23 mouse cellular contexts compared by ENCODE assay signal in genomic region chr4:136121844-136122468, GRCm38 (mm10). TPM values are rescaled to one million over a fixed set of nuclear protein-coding genes. Genes with fewer than 3 reads are reported as not detected.
"Had no signal": no experiment of that assay in that cellular context is flagged by ENCODE, and none has a peak within 500 bp of the region (broad histone marks: within the 10 kb centered on the region; RNA-seq: fewer than 3 reads in every experiment).

No protein-coding gene starts in this region.

- H3K36me3 ChIP-seq: heart, embryonic 10.5 days; heart, embryonic 12.5 days; hindbrain, embryonic 13.5 days; hindbrain, embryonic 15.5 days; kidney, embryonic 15.5 days; limb, embryonic 13.5 days; limb, embryonic 15.5 days; liver, embryonic 12.5 days had no signal

- H3K4me1 ChIP-seq: hindbrain, embryonic 13.5 days; hindbrain, embryonic 15.5 days had no signal

- H3K9me3 ChIP-seq: heart, embryonic 10.5 days; heart, embryonic 12.5 days; hindbrain, embryonic 13.5 days; hindbrain, embryonic 15.5 days; kidney, embryonic 15.5 days; limb, embryonic 13.5 days; limb, embryonic 15.5 days; liver, embryonic 12.5 days had no signal

- H3K27ac ChIP-seq: hindbrain, embryonic 13.5 days; hindbrain, embryonic 15.5 days; hindbrain, postnatal 0 days; limb, embryonic 15.5 days; liver, embryonic 12.5 days; liver, embryonic 14.5 days had no signal

- H3K27me3 ChIP-seq: heart, embryonic 12.5 days; hindbrain, embryonic 13.5 days; hindbrain, embryonic 15.5 days; kidney, embryonic 15.5 days; limb, embryonic 13.5 days; limb, embryonic 15.5 days had no signal

- H3K9ac ChIP-seq: heart, embryonic 12.5 days; hindbrain, embryonic 13.5 days; hindbrain, embryonic 15.5 days; kidney, embryonic 15.5 days; limb, embryonic 13.5 days; limb, embryonic 15.5 days; liver, embryonic 12.5 days; liver, embryonic 14.5 days had no signal

- H3K4me2 ChIP-seq: heart, embryonic 12.5 days; hindbrain, embryonic 13.5 days; hindbrain, embryonic 15.5 days; kidney, embryonic 15.5 days; limb, embryonic 13.5 days; limb, embryonic 15.5 days; liver, embryonic 12.5 days had no signal

- ATAC-seq: hindbrain, postnatal 0 days; liver, embryonic 12.5 days had no signal

- DNase-seq: gastrocnemius, postnatal 14 days; heart, adult 18-20 months; heart, postnatal 10 days; heart, postnatal 36 days; kidney, adult 11 months; kidney, adult 2 months; kidney, adult 9 months; kidney, postnatal 14 days; kidney, postnatal 36 days; layer of hippocampus, adult 9-11 months; layer of hippocampus, postnatal 36 days; left cerebral cortex, postnatal 4 days had no signal

- H3K4me3 ChIP-seq: heart, embryonic 10.5 days; heart, embryonic 12.5 days; hindbrain, embryonic 13.5 days; hindbrain, embryonic 15.5 days; kidney, embryonic 15.5 days; limb, embryonic 13.5 days; limb, embryonic 15.5 days; liver, embryonic 12.5 days had no signal

RNA-seq across cellular contexts. Expression of gene Id3, which starts 21.3 kb away (rescaled TPM):
- total RNA-seq: granulocyte monocyte progenitor cell, adult 5-6 weeks had no signal
